Mouse (Mus musculus) gastrocnemius, postnatal 4 days (tissue): Measurements from ENCODE around the gene Tceal7. TPM values are rescaled to one million over a fixed set of nuclear protein-coding genes. Genes with fewer than 3 reads are reported as not detected.
A peak's percentile ranks its signal among the peaks of the same experiment; 100 is the strongest.
"Not testable (repeated sequence)": the region's sequence is repeated elsewhere in the genome, so short reads cannot be mapped to it uniquely, and the experiment has no call there.

ENCODE experiments used
- DNase-seq, 2 experiments: peaks; one replicate each; pipeline ENCODE4 v3.0.0; 2021 to 2022; ENCODE audit warnings: low spot score in 2 of 2, mixed read lengths in 2 of 2
- long read RNA-seq, 2 experiments: library from polyadenylated mRNA; stranded (forward); transcript quantifications; one replicate each; pipeline ENCODE4 v2.0.0; 2021
- total RNA-seq, 2 experiments: library from RNA; stranded (reverse); gene quantifications; 2 replicates each; pipeline ENCODE4 v1.2.3; 2021

Gene Tceal7
- 1,000 to 10,000 TPM; 1,198 to 1,219 TPM for total RNA-seq
- long read RNA-seq, experiment 1, transcript Tceal7-201 (3 exons, 971 nt): major isoform, 892 of 909 reads
- long read RNA-seq, experiment 1, partial matches to known transcripts: 2 of 909 reads
- long read RNA-seq, experiment 1, other reads (novel, unspliced or antisense): 15 of 909 reads
- long read RNA-seq, experiment 2, transcript Tceal7-201 (3 exons, 971 nt): major isoform, 552 of 573 reads
- long read RNA-seq, experiment 2, partial matches to known transcripts: 17 of 573 reads
- long read RNA-seq, experiment 2, other reads (novel, unspliced or antisense): 4 of 573 reads

DNA sequence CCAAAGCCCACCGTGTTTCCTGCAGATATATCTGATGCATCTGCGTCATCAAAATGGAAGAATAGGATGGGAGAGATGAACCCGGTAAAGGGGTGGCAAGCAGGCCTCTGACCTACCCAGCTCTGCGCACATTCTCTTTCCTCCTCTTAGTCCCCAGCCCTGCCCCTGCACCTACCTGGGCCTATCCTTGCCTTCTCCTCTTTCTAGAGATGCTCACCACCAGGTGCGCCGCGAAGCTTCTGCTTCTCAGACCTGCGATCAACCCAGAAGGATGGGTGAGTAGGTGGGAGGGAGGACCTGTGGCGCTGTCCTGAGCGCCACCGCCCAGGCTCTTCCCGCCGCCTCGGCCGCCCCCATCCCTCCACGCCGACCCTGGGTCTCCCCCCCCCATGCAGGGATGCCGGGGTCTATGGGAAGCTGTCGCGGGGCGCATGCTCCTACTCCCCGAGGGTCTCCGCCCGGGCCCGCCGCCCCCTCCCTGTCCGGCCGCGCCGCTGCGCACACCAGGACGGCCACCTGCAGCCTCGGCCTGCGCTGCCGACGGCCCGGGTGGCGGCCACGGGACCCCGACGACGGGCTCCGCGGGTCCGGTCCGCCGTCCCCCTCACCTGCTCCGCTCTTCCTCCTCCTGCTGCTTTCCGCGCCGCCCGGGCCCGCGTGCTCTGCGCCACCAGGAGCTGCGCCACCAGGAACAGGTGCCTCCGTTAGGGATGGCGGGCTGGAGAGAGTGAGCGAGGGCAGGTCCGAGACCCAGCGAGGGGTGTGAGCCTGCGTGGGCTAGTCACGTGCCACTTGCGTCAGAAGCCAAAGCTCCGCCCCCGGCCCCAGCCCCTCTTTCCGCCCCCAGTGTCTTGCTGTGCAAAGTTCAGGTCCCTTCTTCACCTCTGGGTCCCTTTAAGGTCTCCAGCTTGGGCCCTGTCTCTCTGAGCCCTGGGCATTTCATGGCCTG lies at the start of gene Tceal7, which contains the start of gene Bex1:
Tceal7 (plus strand) TSS at position 51 of the 949 bp plus-strand sequence.
Bex1 (minus strand) TSS at position 785 of the 949 bp plus-strand sequence.
- not testable (repeated sequence) for DNase-seq

GRCm38 (mm10) chrX:136170625-136171024 lies 44.0 kb upstream of the Tceal7 start:
- no peak for DNase-seq

DNA sequence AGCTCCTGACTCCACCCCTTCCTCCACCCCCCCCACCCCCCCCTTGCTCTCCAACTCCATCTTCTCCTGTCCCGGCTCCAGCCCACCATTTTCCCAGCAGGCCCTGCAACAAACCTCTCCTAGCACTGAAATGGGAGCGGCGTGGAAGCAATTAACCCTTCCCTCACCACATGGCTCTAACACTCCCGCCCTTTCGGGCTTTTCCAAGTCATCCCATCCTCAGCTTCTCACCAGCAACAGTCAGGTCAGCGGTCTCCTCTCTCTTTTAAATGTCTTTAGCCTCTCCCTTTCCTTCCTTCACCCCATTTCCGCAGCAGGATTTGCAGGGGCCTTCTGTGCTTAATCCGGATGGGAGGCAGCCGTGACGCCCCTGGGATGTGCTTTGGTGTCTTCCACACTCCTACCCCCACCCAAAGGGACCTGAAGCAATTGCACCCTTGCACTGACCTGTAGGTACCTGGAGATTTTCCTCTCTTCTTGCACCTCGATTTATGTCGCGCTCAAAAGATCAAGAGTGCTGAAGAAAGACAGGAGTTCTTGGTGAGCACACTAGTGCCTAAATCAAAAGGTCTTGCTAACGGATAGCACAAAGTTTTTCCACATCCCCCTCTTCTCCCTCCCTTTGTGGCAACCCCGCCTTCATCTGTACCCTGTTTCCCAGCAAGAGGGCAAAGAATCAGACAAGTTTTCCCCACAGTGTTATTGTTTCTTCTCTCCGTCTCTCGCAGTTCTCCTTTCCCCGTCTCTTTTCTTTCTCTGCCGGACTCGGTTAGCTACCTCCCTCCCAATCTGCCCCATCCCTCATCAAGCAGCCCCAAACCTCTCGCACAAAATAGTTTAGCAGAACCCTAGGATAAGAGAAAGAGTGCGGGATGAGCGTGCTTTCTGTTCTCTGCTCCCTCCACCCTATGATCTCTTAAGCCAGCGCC lies 43.1 kb upstream of the Tceal7 start:
- DNase-seq: peak in 1 of 2 experiments; percentile 62

GRCm38 (mm10) chrX:136172118-136172551 lies 42.4 kb upstream of the Tceal7 start, which contains the start of gene Tceal8:
TSS of gene Tceal8 (minus strand) at chrX:136172342.
- DNase-seq: peak in 1 of 2 experiments; percentile 72

DNA sequence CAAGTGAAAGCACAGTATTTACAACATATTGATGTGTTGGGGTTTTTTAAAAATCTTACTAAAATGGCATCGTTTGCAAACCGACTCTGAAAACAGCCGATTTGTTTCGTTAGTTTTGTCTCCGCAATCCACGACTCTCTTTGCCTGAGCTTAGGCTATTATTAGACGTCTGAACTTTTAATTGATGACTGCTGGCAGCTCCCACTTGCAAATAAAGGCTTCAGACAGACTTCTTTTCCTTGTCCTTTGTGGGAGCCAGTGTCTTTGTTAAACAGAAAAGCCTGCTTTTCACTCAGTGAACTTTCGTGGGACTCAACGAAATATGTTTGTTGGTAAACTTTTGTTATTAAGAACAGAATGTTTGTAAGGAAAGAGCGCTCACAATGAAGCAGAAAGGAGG lies 41.8 kb upstream of the Tceal7 start:
- no peak for DNase-seq

DNA sequence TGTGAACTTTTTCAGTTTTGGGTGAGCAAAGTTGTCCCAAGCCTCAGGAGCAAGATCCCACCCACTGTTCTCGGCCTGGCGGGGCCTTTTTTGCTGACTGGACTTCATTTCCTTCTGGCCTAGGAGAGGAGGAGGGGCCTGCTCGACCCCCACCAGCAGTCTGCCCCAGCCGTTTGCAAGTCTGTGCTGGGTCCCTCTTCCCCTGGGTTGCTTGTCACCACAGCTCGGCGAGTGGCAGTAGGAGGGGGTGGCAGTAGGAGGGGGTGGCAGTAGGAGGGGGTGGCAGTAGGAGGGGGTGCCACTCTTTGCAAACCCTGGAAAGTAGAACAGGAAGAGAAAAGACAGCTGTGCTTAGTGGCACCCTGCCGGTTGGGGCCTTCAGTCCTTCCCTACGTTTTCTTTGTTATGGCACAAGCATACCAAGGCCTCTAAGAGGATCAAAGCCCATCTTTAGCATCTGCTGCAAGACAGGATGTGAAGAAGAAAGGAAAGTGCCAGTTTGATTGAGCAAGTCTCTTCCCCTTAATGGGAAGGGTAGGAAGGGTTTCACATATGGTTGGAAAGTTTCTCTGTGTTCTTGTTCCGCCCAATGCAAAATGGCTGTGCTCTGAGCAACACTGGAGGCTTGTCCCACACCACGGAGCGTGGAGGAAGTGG lies 33.6 kb upstream of the Tceal7 start:
- DNase-seq: no peak

DNA sequence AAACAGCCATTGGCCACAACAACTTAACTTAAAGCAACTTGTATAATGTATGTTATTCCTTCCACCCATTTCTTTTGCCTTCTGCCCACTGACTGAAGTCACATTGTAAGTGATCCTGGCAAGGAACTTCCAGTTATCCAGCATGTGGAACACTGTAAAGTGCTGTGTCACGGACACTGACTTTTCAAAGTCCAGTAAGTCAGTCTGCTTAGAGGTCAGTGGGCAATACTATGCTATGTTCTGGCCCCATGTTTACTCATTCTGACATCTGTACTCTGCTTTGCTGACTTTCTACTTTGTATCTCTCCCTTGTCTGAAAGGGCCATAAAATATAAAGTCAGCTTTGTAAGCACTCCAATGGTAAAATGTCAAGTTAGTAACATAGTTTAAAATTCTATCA lies 31.5 kb upstream of the Tceal7 start:
- DNase-seq: no peak

- no peak for DNase-seq
Measured at GRCm38 (mm10) chrX:136195193-136195944, 19.2 kb upstream of the Tceal7 start.

- DNase-seq: no peak
Measured at GRCm38 (mm10) chrX:136196873-136197272, 17.7 kb upstream of the Tceal7 start.

DNA sequence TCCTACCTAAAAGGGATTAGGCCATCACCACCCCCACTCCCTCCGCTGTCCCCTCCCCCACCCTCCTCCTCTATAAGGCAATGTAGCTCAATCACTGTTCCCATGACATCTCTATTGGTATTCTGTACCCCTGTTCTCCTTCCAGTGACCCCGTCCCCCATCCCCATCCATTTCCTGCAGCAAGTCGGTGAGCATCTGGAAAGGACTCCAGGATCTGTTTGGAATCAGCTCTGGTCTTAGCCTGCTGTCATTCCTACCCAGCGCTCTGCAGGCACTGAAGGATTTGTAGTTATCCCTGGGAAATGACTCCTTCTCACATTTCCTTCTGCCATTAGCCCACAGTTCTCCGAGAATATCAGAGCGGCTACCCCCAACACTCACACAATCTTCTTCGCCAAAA lies 11.3 kb upstream of the Tceal7 start:
- DNase-seq: no peak

DNA sequence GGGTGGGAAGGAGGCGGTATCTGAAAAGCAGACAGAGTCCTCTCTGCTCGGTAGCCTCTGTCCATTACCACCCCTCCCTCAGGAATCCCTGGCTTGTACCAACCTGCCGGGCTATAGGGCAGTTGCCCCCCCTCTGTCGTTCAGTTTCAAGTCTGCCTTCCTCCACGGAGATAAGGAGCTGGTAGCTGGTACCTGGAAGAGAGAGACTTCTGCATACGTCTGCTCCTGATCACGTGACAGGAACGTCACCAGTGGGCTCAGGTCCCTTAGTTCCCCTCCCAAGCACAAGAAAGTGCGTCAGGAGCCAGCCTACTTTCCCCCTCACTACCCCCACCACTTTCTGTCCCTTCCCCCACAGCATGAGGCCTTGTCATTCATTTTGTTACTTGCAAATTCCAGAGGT lies 10.9 kb upstream of the Tceal7 start, which contains the start of gene Tceal5:
Tceal5 (minus strand) TSS at position 213 of the 403 bp plus-strand sequence.
- peak in 1 of 2 experiments; percentile 15 for DNase-seq

- no peak for DNase-seq
Measured at GRCm38 (mm10) chrX:136204406-136204805, 10.2 kb upstream of the Tceal7 start.

- no peak for DNase-seq
Measured at GRCm38 (mm10) chrX:136213396-136213795, 1.2 kb upstream of the Tceal7 start.

GRCm38 (mm10) chrX:136216303-136216702 lies 1.7 kb downstream of the Tceal7 start:
- no peak for DNase-seq

- DNase-seq: no peak
Measured at GRCm38 (mm10) chrX:136223714-136224113, 9.1 kb downstream of the Tceal7 start.

DNA sequence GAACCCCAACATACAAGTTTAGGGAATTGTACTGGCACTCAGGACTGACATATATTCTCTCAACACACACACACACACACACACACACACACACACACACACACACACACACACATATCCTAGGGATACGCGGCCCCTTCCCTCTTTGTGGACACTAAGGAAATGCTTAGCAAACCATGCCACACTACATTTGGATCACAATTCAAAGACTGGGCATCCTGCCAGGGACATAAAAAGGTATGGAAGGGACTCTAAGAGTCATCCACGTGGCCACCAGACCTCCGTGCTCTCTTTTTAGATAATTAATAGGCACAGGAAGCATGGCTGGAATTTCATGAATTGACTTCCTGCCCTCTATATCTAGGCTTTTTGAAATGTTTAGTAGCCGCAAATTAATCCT lies 13.2 kb downstream of the Tceal7 start:
- DNase-seq: no peak

GRCm38 (mm10) chrX:136238118-136238517 lies 23.5 kb downstream of the Tceal7 start:
- peak in 1 of 2 experiments; percentile 10 for DNase-seq

DNA sequence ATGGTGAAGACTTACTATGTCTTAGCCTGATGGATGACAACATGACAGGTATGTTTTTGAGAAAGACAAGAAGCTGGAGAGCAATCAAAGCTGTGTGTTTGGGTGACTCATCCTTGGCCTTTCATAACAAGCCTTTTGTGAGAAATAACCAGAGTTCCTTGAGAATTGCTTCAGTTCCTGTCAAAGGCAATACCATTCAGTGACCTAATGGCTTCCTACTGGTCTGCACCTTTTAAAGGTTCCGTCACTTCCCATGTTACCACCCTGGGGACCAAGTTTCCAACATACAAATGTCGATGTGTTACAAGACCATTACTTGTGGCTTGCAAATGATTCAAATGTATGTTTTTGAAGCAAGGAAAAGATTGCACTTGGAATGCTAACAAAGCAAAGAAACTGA lies 28.6 kb downstream of the Tceal7 start:
- no peak for DNase-seq

- DNase-seq: peak; percentile 50 to 67
Measured at GRCm38 (mm10) chrX:136244574-136245229, 30.1 kb downstream of the Tceal7 start, which contains the start of gene Tceal9. TSS of gene Tceal9 (plus strand) at chrX:136245079.
